Mouse (Mus musculus) embryonic fibroblast, embryonic 13.5 days (primary cell): ENCODE data around the gene Dst.

Experiments used
- CTCF ChIP-seq: IDR thresholded peaks from 2 replicates; pipeline ENCODE4 v1.5.1; 2011; ENCODE audit warnings: mild to moderate bottlenecking, control low read depth, low read length, moderate library complexity, borderline replicate concordance; ENCODE audit not compliant: insufficient read depth
- POLR2A ChIP-seq: IDR thresholded peaks from 2 replicates; pipeline ENCODE4 v1.6.1; 2011; ENCODE audit warnings: low read depth, mild to moderate bottlenecking, control low read depth, low read length, moderate library complexity

GRCm38 (mm10) chr1:34231041-34231440 lies 323.0 kb downstream of the Dst start:
- TF ChIP-seq CTCF: no peak
- TF ChIP-seq POLR2A: no peak
